Mouse (Mus musculus) testis, adult 2 months (tissue): ENCODE measurements around the gene Nrxn1. TPM values are rescaled to one million over a fixed set of nuclear protein-coding genes. Genes with fewer than 3 reads are reported as not detected.

Experiments used
- H3K27ac ChIP-seq: fragments of 200-500 bp; 2 replicates; pipeline ENCODE4 v1.5.1; 2012; ENCODE audit warnings: low read depth, low read length; ENCODE audit not compliant: control insufficient read depth, insufficient read depth
- H3K27me3 ChIP-seq: fragments of 200-500 bp; 2 replicates; pipeline ENCODE4 v1.6.1; 2012; ENCODE audit warnings: mild to moderate bottlenecking, low read length, moderate library complexity; ENCODE audit not compliant: control insufficient read depth, insufficient read depth
- H3K36me3 ChIP-seq: fragments of 200-500 bp; 2 replicates; pipeline ENCODE4 v1.6.1; 2012; ENCODE audit warnings: mild to moderate bottlenecking, low read length; ENCODE audit not compliant: control insufficient read depth, insufficient read depth
- H3K4me1 ChIP-seq: fragments of 200-500 bp; 2 replicates; pipeline ENCODE4 v1.6.1; 2012; ENCODE audit warnings: low read length; ENCODE audit not compliant: control insufficient read depth, insufficient read depth
- H3K4me3 ChIP-seq: fragments of 200-500 bp; 2 replicates; pipeline ENCODE4 v1.5.1; 2012; ENCODE audit warnings: low read depth, mild to moderate bottlenecking, low read length, moderate library complexity, mixed read lengths; ENCODE audit not compliant: control insufficient read depth
- CTCF ChIP-seq: fragments of 200-500 bp; IDR thresholded peaks from 2 replicates; pipeline ENCODE4 v1.5.1; 2012; ENCODE audit warnings: low read depth, mild to moderate bottlenecking, inconsistent platforms, low read length, moderate library complexity; ENCODE audit not compliant: control insufficient read depth, insufficient read depth, insufficient replicate concordance
- POLR2A ChIP-seq: fragments of 200-500 bp; IDR thresholded peaks from 2 replicates; pipeline ENCODE4 v1.6.1; 2012; ENCODE audit warnings: low read depth, mild to moderate bottlenecking, inconsistent platforms, low read length, moderate library complexity; ENCODE audit not compliant: control insufficient read depth
- polyA plus RNA-seq: library from polyadenylated mRNA; depleted of rRNA; stranded (reverse); fragments of >200 nt; gene quantifications from 2 replicates; pipeline ENCODE4 v1.2.3, GENCODE M21; 2012

Gene Nrxn1
- polyA plus RNA-seq, 1 experiment: 3.1 TPM

DNA sequence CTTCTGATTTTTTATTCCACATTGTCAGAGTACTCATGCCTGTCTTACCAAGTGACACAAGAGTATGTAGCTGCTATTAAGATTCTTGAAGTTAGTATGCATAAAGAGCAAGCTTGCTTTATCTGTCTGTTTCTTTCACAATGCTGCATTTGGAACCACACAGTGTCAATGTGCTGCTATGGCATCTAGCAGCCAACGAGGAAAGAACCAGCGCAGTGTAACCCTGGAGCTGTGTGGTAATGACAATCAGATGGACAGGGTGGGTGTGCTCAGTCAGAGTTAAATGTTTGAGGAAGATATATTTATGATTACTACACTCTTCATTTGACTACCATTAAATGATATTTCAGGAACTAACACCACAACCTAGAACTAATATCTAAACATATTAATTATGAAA is 102.1 kb downstream of the Nrxn1 start:
- Histone ChIP-seq H3K36me3 (no peaks in the 10 kb centered on the region), H3K4me1 (no peaks in the 10 kb centered on the region), H3K27me3 (no peaks in the 10 kb centered on the region), H3K4me3 (no peak overlapping the region), H3K27ac (no peak overlapping the region)
- TF ChIP-seq CTCF: no peak
- no peak for TF ChIP-seq POLR2A

- H3K4me3 ChIP-seq: no peak overlapping the region
Observed at GRCm38 (mm10) chr17:90962904-90963531, 129.9 kb downstream of the Nrxn1 start.

GRCm38 (mm10) chr17:90955221-90955620 is 137.7 kb downstream of the Nrxn1 start:
- H3K36me3 ChIP-seq: no peaks in the 10 kb centered on the region
- H3K4me3 ChIP-seq: no peak overlapping the region
- no peak for TF ChIP-seq POLR2A
- no peak for TF ChIP-seq CTCF
- H3K27ac ChIP-seq: no peak overlapping the region
- H3K27me3 ChIP-seq: no peaks in the 10 kb centered on the region
- H3K4me1 ChIP-seq: no peaks in the 10 kb centered on the region

More at GRCm38 (mm10) chr17:90962904-90963531, 129.9 kb downstream of the Nrxn1 start:
- TF ChIP-seq CTCF (peak; percentile 15; the same call in 1 of the 2 replicates), POLR2A (no peak)
- Histone ChIP-seq H3K27me3 (no peaks in the 10 kb centered on the region), H3K27ac (no peak overlapping the region), H3K36me3 (no peaks in the 10 kb centered on the region), H3K4me1 (no peaks in the 10 kb centered on the region)

DNA sequence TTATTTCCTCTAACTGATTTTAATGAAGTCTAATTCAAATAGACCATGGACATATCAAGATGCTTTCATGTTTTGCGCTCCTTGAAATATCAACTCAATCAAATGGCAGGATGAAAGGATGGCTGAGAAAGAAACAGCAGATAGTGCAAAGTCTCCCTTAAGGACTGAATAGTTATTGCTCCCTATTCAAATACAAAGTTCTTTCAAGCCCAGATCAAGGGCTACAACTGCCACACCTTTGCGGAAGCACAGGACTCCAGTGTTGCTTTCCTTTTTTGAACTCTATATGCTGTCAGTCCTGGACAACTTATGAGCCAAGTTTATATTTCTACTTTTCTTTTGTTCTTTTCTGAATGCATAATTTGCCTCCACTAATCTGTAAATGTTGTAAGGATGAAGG is 157.9 kb downstream of the Nrxn1 start:
- TF ChIP-seq POLR2A (no peak), CTCF (no peak)

DNA sequence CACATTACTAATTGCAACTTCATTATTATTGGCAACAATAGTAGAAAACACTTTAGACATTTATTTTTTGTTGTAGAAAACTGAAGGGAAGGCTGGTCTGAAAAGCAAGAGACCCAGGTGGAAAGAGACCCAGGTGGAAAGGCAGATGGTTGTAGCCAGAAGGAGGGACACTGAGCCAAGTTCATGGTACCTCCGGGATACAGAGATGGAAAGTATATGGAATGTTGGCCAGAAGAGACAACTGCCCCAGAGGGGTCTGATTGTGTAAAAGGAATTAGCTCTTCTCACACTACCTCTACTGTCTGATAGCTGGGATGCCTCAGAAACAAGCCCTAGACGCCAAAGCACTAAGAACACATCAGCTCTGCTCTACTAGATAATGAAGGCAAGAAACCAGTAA is 179.6 kb downstream of the Nrxn1 start:
- TF ChIP-seq POLR2A (no peak), CTCF (no peak)
- H3K4me3 ChIP-seq: no peak overlapping the region

More for the DNA sequence above, 157.9 kb downstream of the Nrxn1 start:
- no peaks in the 10 kb centered on the region for H3K27me3 ChIP-seq
- H3K4me3 ChIP-seq: no peak overlapping the region
- H3K27ac ChIP-seq: no peak overlapping the region
- no peaks in the 10 kb centered on the region for H3K4me1 ChIP-seq
- H3K36me3 ChIP-seq: no peaks in the 10 kb centered on the region

DNA sequence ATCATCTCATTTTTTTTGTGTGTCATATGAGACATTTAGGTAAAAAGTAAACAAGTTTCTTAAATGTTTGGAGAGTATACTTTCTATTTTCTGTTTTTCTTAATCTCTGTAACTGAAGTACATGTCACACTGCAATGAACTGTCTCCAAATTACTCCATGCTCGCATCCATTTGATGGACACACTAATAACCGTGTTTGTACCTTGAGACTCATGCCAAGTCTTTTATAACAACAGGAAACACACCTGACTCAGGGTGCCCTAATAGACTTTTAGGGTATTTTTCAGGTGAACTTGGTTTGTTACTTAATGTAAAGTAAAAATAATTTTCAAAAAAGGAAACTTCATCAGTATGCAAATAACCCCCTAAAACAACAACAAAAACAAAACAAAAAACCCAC is 180.1 kb downstream of the Nrxn1 start:
- Histone ChIP-seq H3K36me3 (no peaks in the 10 kb centered on the region), H3K4me1 (no peaks in the 10 kb centered on the region), H3K27ac (no peak overlapping the region), H3K4me3 (no peak overlapping the region), H3K27me3 (no peaks in the 10 kb centered on the region)
- TF ChIP-seq POLR2A: no peak
- no peak for TF ChIP-seq CTCF

More for the DNA sequence above, 179.6 kb downstream of the Nrxn1 start:
- Histone ChIP-seq H3K4me1 (no peaks in the 10 kb centered on the region), H3K36me3 (no peaks in the 10 kb centered on the region), H3K27me3 (no peaks in the 10 kb centered on the region), H3K27ac (no peak overlapping the region)

DNA sequence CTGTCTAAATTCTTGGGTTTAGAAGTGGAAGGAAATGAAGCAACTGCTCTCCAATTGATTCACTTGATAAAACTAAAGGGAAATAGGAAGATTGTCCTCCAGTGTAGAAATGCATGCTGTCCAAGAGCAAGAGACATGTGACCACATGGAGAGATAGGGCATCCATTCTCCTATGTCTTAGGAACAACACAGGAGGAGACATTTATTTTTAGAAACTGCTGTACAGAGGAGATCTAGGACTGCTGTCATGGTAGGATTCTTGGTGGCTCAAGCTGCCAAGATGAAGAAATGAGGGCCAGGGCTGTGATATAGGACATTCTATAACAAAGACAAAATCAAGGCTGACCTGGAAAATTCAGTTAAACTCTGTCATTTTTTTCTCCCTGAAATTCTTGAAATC is 180.5 kb downstream of the Nrxn1 start:
- TF ChIP-seq POLR2A: no peak
- TF ChIP-seq CTCF: no peak
- no peaks in the 10 kb centered on the region for H3K36me3 ChIP-seq
- no peak overlapping the region for H3K4me3 ChIP-seq
- H3K4me1 ChIP-seq: no peaks in the 10 kb centered on the region
- H3K27me3 ChIP-seq: no peaks in the 10 kb centered on the region
- no peak overlapping the region for H3K27ac ChIP-seq
